Mouse (Mus musculus): ENCODE measurements around the gene Hsd3b1. TPM values are rescaled to one million over a fixed set of nuclear protein-coding genes. Genes with fewer than 3 reads are reported as not detected.

The Hsd3b1 gene
- polyA plus RNA-seq (2012; rRNA removed; ENCODE audit: low replicate concordance), result 0.09 TPM in 1 of 2 replicates, not detected in the other

GRCm38 (mm10) chr3:98859576-98859975 is at the start of gene Hsd3b1:
Gene Hsd3b1 (minus strand): TSS chr3:98859794.

DNA sequence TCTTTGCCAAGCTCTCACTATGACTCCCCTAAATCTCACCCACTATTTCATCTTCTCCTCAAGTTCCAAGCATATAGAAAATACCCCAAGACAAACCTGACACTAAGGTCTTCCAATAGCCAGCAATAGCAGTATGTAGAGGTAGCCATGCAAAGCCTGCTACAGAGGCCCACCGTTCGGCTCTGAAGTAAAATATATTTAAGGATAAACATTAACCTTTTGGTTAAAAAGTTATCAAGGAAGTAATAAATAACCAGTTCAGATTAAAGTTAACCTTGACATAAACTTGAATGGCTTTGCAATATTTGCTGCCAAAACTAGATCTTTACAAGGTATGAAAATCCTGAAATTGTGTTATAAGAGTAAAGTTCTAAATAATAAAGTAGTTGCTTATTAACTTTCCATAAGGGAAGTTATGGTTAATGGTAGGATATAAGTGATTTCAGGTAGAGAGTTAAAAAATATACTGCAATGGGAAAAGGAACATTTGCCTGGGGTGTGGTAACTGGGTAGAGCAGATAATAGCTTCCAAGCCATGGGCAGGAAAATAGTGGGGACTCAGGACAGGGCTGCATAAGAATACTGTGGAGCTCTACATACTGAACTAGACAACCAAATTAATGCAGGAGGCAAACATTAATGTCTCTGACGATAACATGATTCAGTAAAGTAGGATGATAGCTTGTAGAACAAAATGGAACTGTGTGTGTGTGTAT is 33.6 kb upstream of the Hsd3b1 start, which contains the start of gene Hao2:
Hao2 (minus strand) TSS at position 183 of the 716 bp plus-strand sequence.

DNA sequence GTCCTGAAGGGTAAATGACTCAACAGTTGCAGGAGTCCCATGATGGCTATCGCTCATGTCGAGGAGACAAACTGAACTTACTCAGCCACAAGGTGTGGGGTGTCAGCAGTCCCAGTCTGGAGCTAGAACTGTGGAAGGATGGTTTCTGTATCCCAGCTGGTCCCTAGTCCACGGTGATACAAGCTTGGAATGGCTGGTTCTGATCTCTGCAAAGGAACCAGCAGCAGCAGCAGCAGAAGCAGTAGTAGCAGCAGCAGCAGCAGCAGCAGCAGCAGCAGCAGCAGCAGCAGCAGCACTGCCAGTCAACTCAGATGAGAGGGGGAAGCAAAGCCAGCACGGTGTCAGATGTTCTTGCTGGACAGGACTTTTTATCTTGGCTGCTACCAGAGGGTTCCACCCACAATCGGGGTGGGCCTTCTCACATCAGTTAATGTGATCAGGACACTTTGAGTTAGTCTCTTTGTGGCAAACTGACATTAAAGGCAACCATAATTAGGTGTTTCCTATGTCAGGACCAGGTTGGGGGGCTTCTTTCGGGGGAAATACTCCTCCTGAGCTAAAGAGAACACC is 45.4 kb downstream of the Hsd3b1 start, which contains the start of gene Hsd3b6:
Hsd3b6 (minus strand) TSS at position 343 of the 570 bp plus-strand sequence.

Other genes starting within 250 kb of the Hsd3b1 start
- 0.50 TPM in 1 of 2 replicates, not detected in the other for gene Hsd3b5, start 229.5 kb downstream of the Hsd3b1 start, polyA plus RNA-seq (2012; rRNA removed; ENCODE audit: low replicate concordance)
- gene Hsd3b2, start 135.3 kb downstream of the Hsd3b1 start, polyA plus RNA-seq (2012; rRNA removed; ENCODE audit: low replicate concordance), result 0.11 TPM in 1 of 2 replicates, not detected in the other
- 0.92 TPM in 1 of 2 replicates, not detected in the other for gene Hsd3b3, start 96.7 kb downstream of the Hsd3b1 start, polyA plus RNA-seq (2012; rRNA removed; ENCODE audit: low replicate concordance)
- gene Hsd3b6, start 45.4 kb downstream of the Hsd3b1 start, polyA plus RNA-seq (2012; rRNA removed; ENCODE audit: low replicate concordance), result 0.69 TPM in 1 of 2 replicates, not detected in the other
- gene Hao2, start 33.4 kb upstream of the Hsd3b1 start, polyA plus RNA-seq (2012; rRNA removed; ENCODE audit: low replicate concordance), result not detected in 2 replicates